Mouse (Mus musculus): ENCODE results near the gene Dnah12.

- TF ChIP-seq GATA1 (IDR thresholded peaks at IDR 0.05; ENCODE audit: low read length) (no peak), TAL1 (IDR thresholded peaks at IDR 0.05; ENCODE audit: low read length) (no peak)
Observed at GRCm38 (mm10) chr14:26669292-26670073, 23.6 kb upstream of the Dnah12 start, which contains the start of gene Pde12.
